Mouse (Mus musculus) layer of hippocampus, adult 9-10 months (tissue): ENCODE data around the gene Fcrl1.
"Not testable (repeated sequence)": the region's sequence is repeated elsewhere in the genome, so short reads cannot be mapped to it uniquely, and the experiment has no call there.

Experiments
- DNase-seq: peaks from one replicate; pipeline ENCODE4 v3.0.0; 2022; ENCODE audit warnings: low spot score

The Fcrl1 gene

GRCm38 (mm10) chr3:87376195-87377165 lies at the start of gene Fcrl1:
Gene Fcrl1 (plus strand): TSS chr3:87376387.
- no peak for DNase-seq

GRCm38 (mm10) chr3:87337899-87338298 lies 38.3 kb upstream of the Fcrl1 start:
- DNase-seq, result no peak

DNA sequence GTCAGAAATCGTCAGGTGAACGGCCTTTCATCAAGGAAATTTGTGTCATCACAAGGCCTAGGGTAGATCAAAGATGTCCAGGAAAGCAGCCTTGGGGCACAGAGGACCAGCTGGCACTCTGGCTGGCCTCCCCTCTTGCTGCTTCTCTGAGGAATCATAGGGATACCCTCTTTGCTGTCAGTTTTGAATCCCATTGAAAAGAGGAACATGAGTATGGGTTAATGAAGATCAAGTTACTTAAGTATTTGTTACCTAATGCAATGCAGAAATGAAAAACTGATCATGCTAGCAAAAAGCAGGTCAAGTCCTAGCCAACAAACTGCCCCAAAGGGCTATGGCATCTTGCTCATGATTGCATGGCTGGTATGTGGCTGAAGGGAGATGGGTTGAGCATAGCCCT lies 25.2 kb upstream of the Fcrl1 start:
- not testable (repeated sequence) for DNase-seq

DNA sequence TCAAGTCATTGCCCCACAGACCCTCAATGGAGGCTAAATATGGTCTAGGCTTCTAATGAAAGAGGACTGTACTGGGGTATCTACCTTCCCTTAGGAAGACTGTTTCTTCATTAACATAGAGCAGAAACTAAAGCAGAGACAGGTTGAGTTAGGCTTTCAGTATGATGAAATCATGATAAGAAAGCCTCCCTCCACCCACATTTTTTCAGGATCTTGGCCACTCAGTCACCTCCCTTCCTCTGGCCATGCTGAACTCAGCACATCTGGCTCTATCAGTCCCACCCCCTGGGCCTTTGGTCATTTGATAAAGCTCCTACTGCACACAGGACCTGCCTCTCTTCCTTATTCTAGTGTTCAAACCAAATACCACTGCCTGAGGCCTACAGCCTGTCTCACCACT lies 18.6 kb upstream of the Fcrl1 start, which contains the start of gene Cd5l:
Gene Cd5l, plus strand, starts transcription at position 301 of the 400 bp plus-strand sequence.
- DNase-seq, result no peak

GRCm38 (mm10) chr3:87359215-87359614 lies 17.0 kb upstream of the Fcrl1 start:
- DNase-seq, result no peak

- no peak for DNase-seq
Measured at GRCm38 (mm10) chr3:87360466-87360865, 15.7 kb upstream of the Fcrl1 start.

- DNase-seq, result no peak
Measured at GRCm38 (mm10) chr3:87365691-87366090, 10.5 kb upstream of the Fcrl1 start.

GRCm38 (mm10) chr3:87367511-87367910 lies 8.7 kb upstream of the Fcrl1 start:
- DNase-seq, result no peak

GRCm38 (mm10) chr3:87369181-87369580 lies 7.0 kb upstream of the Fcrl1 start:
- DNase-seq, result no peak

- no peak for DNase-seq
Measured at GRCm38 (mm10) chr3:87377228-87377627, 1.0 kb downstream of the Fcrl1 start.

DNA sequence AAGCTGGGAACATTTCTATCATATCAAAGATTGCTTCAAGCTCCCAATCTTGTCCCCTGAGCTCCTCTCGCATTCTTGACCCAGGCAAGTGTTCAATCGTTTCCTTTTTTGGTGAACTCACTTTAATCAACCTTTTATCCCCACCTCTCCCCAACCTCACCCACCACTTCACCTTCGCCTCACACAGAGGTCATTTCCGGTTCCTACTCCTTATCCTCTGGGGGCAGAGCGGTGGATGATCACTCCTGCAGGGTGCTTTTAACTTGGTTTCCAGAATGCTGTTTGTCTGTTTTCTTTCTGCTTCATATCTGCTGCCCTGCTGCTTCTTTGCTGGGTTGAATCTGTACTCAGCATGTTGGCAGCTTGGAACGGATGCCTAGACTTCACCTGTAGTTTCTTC lies 1.5 kb downstream of the Fcrl1 start:
- no peak for DNase-seq

GRCm38 (mm10) chr3:87379641-87380315 lies 3.6 kb downstream of the Fcrl1 start:
- not testable (repeated sequence) for DNase-seq

DNA sequence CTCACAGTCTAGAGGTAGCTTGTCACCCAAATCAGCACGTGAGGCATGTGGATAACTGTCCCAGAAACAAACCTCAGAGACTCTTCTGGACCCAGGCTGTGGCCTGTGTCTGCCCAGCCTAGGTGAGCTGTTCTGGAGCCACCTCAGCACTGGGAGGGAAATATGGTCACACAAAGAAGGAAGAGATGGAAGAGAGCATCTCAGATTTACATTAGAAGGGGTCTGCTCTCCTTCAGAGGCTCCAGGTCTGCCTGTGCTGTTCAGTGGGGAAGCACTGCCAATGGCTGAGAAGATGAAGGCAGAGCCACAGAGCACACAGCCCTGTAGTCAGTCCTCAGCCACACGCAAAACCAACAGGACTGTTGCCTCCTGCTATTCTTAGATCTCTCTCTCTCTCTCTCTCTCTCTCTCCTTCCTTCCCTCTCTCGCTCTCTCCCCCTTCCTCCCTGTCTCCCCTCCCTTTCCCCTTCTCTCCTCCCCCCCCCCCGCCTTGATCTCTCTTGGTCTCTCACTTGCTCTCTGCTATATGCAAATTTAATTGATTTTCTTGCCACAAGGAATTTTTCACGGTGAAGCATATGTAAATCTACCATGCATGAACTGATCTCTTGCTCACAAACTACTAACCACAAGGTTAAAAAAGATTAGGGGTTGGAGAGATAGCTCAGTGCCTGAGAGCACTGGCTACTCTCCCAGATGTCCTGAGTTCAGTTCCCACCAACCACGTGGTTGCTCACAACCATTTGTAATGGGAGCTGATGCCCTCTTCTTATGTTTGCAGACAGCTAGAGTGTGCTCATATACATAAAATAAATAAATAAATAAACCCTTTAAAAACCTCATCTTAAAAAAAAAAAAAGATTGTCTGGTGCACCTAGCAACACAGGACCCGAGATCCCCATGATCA lies 5.9 kb downstream of the Fcrl1 start:
- no peak for DNase-seq

DNA sequence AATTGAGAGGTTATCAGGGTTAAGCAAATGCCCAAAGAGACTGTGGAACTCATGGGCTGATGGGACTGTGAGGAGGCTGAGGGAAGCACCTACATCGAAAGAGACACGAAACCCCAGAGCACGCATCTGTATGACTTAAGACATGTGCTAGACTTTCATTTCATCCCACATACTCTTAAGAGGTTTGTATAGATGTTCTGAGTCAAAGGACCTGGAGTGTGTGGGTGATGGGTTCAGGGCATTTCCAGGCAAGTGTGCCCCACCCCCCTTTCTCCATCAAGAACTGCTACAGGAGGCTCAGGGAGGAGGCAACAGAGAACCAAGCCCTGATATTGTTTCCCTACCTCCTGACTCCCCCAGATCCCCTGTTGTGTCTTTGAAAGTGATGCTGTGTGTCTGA lies 7.1 kb downstream of the Fcrl1 start:
- no peak for DNase-seq

DNA sequence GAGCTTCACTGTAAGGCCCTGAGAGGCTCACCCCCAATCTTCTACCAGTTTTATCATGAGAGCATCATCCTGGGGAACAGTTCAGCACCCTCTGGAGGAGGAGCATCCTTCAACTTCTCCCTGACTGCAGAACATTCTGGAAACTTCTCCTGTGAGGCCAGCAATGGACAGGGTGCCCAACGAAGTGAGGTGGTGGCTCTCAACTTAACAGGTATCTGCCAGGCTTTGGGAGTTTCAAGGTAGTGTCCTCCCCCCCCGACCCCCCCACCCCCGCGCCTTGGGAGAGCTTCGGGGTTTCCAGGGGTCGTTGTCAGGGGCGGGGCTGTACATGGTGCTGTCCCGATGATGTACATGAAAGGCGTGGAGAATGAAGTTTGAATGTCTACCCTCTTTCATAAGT lies 8.9 kb downstream of the Fcrl1 start:
- DNase-seq, result no peak

DNA sequence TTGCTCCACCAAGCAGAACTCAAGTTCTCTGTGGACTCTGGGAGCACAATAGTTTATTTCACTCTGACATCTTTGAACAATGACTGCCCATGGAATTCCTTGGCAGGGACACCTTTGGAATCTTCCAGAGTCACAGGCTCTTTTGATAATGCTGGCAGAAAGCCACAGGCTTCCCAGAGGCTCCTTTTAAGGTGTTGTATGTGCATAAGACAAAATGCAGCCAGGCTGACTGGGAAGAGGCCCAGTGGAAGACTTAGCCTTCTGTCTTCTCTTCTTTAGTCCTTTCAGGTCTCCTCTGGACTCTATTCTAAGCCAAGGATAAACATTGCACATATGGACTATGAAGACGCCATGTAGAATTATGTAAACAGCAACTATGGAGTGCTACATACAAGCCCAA lies 14.7 kb downstream of the Fcrl1 start:
- DNase-seq, result no peak

- no peak for DNase-seq
Measured at GRCm38 (mm10) chr3:87398809-87399208, 22.6 kb downstream of the Fcrl1 start.

GRCm38 (mm10) chr3:87399906-87400305 lies 23.7 kb downstream of the Fcrl1 start:
- DNase-seq, result no peak

DNA sequence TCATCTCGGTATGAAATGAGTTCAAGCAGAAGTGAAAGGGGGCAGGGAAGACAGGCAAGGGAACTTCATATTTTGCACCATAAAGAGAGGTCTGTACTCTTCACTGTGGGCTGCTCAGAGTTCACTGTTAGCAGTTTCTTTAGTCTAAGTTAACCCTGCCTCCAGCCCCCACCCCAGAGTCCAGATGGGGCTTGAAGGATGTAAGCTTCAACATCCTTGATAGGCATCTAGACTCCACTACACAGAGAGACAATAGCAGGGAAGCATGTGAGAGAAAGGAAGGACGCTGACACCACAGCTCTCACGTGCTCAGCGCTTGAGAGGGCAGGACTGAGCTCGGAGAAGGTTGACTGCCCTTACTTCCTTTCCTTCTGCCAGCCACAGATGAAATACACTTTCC lies 25.1 kb downstream of the Fcrl1 start:
- DNase-seq, result no peak

- DNase-seq, result no peak
Measured at GRCm38 (mm10) chr3:87408171-87408570, 32.0 kb downstream of the Fcrl1 start.

DNA sequence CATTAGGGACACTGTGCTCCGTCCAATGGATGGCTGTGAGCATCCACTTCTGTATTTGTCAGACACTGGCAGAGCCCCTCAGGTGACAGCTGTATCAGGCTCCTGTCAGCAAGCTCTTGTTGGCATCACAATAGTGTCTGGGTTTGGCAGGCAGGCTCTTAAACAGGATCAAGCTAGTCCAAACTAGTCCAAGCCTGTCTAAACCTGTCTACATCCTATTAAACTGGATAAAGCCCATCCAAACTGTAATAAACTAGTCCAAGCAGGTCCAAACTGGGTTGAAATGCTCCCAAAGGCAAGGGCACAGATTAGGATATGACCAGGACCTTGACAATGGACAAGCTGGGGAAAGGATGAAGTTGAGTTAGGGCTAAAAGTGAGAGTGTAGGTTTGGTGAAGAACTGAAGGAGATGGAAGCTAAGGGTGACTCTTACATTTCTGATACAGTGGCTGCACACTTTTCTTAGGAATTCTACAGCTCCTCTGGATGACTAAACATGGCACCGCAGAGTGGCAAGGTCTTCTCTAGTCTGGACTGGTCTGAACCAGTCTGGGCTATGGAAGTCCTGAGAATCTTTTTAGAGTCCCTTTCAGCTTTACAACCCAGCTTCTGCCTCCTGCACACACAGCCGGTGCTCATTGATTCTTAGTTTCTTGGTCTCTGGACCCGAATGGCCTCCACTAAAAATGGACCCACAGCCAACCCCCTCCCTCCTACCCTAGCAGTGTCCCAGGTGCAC lies 33.2 kb downstream of the Fcrl1 start:
- no peak for DNase-seq
